Mouse (Mus musculus): ENCODE results near the gene Zfp410.

GRCm38 (mm10) chr12:84304554-84304953 lies 12.1 kb upstream of the Zfp410 start:
- no peak for TF ChIP-seq POLR2A (IDR thresholded peaks at IDR 0.05; ENCODE audit: borderline replicate concordance, extremely low read depth, low read depth, low read length)
- TF ChIP-seq CTCF (IDR thresholded peaks at IDR 0.05; ENCODE audit: insufficient read depth, low read length) = no peak

Data from lung, adult 2 months (tissue).